Mouse (Mus musculus) leukemia stem cell, adult 10-12 weeks (primary cell): ENCODE results near the gene Wdr66. TPM values are rescaled to one million over a fixed set of nuclear protein-coding genes. Genes with fewer than 3 reads are reported as not detected.

Experiments
- polyA plus RNA-seq: library from polyadenylated mRNA; stranded (reverse); fragments of >175 nt; gene quantifications from 2 replicates; pipeline ENCODE4 v1.2.3, GENCODE M21; 2012; ENCODE audit warnings: low replicate concordance

Gene Wdr66
- polyA plus RNA-seq, result not detected in 2 replicates

GRCm38 (mm10) chr5:123251834-123252233, at the start of gene Wdr66:
Wdr66 (plus strand) TSS chr5:123252102.

GRCm38 (mm10) chr5:123343707-123344627, 92.1 kb downstream of the Wdr66 start, which contains the start of gene Bcl7a:
Bcl7a (plus strand) TSS chr5:123343834.

Other genes starting within 250 kb of the Wdr66 start
- gene Orai1, start 237.0 kb upstream of the Wdr66 start, polyA plus RNA-seq, result 15.0 and 32.4 TPM in 2 replicates
- not detected in 2 replicates for gene Morn3, start 205.1 kb upstream of the Wdr66 start, polyA plus RNA-seq
- 29.7 and 32.0 TPM in 2 replicates for gene Tmem120b, start 183.7 kb upstream of the Wdr66 start, polyA plus RNA-seq
- 5.6 and 7.0 TPM in 2 replicates for gene Rhof, start 119.4 kb upstream of the Wdr66 start, polyA plus RNA-seq
- 104 and 112 TPM in 2 replicates for gene Setd1b, start 109.9 kb upstream of the Wdr66 start, polyA plus RNA-seq
- 58.7 and 153 TPM in 2 replicates for gene Psmd9, start 82.7 kb upstream of the Wdr66 start, polyA plus RNA-seq
- gene Hpd, start 69.4 kb upstream of the Wdr66 start, polyA plus RNA-seq, result not detected in 2 replicates
- 38.1 and 56.5 TPM in 2 replicates for gene Bcl7a, start 91.7 kb downstream of the Wdr66 start, polyA plus RNA-seq
- 14.6 and 26.3 TPM in 2 replicates for gene Mlxip, start 142.7 kb downstream of the Wdr66 start, polyA plus RNA-seq
- gene Lrrc43, start 237.2 kb downstream of the Wdr66 start, polyA plus RNA-seq, result not detected in 2 replicates
- gene Il31, start 237.4 kb downstream of the Wdr66 start, polyA plus RNA-seq, result not detected in 2 replicates